Mouse (Mus musculus) thymus, postnatal 0 days (tissue): ENCODE measurements around the gene Cracr2b. TPM values are rescaled to one million over a fixed set of nuclear protein-coding genes. Genes with fewer than 3 reads are reported as not detected.

Experiments
- DNase-seq: peaks from one replicate; pipeline ENCODE4 v3.0.0-alpha.2; 2015; ENCODE audit warnings: low spot score
- polyA plus RNA-seq: library from polyadenylated mRNA; unstranded; fragments of >200 nt; fragmentation: Nextera tagmentation; extraction: Ambion mirVana; gene quantifications from 2 replicates; pipeline ENCODE4 v1.2.1, GENCODE M21; 2015

Gene Cracr2b
- polyA plus RNA-seq, 1 experiment from 2014 or later, result 8.9 TPM

- no peak for DNase-seq
These were observed 23.6 kb downstream of the Cracr2b start for GRCm38 (mm10) chr7:141484186-141485120.

- no peak for DNase-seq
These were observed 24.3 kb downstream of the Cracr2b start for GRCm38 (mm10) chr7:141485186-141485585.

GRCm38 (mm10) chr7:141485606-141486005, 24.7 kb downstream of the Cracr2b start:
- no peak for DNase-seq

- no peak for DNase-seq
These were observed 25.3 kb downstream of the Cracr2b start for GRCm38 (mm10) chr7:141486239-141486638.

- DNase-seq, result no peak
These were observed 26.2 kb downstream of the Cracr2b start for GRCm38 (mm10) chr7:141487141-141487540.

GRCm38 (mm10) chr7:141491151-141491550, 30.3 kb downstream of the Cracr2b start:
- DNase-seq, result peak; percentile 34

- DNase-seq, result no peak
These were observed 31.8 kb downstream of the Cracr2b start for GRCm38 (mm10) chr7:141492738-141493137.

- DNase-seq, result no peak
These were observed 32.8 kb downstream of the Cracr2b start for GRCm38 (mm10) chr7:141493729-141494128.

- DNase-seq, result no peak
These were observed 34.5 kb downstream of the Cracr2b start for GRCm38 (mm10) chr7:141495379-141495778.

GRCm38 (mm10) chr7:141495940-141496339, 35.0 kb downstream of the Cracr2b start:
- DNase-seq, result no peak

- DNase-seq, result no peak
These were observed 36.7 kb downstream of the Cracr2b start for GRCm38 (mm10) chr7:141497600-141497999.

- no peak for DNase-seq
These were observed 41.1 kb downstream of the Cracr2b start for GRCm38 (mm10) chr7:141501820-141502555.

GRCm38 (mm10) chr7:141502556-141502905, 41.6 kb downstream of the Cracr2b start:
- DNase-seq, result no peak

GRCm38 (mm10) chr7:141506278-141506677, 45.4 kb downstream of the Cracr2b start:
- no peak for DNase-seq

GRCm38 (mm10) chr7:141508160-141508559, 47.3 kb downstream of the Cracr2b start:
- no peak for DNase-seq

- no peak for DNase-seq
These were observed 49.3 kb downstream of the Cracr2b start for GRCm38 (mm10) chr7:141510196-141510595.

GRCm38 (mm10) chr7:141510681-141511191, 49.8 kb downstream of the Cracr2b start:
- no peak for DNase-seq

Other genes with a start within 250 kb of the Cracr2b start
- gene Lmntd2, start 247.0 kb upstream of the Cracr2b start, polyA plus RNA-seq, result 1.1 and 1.8 TPM in 2 replicates
- gene Rassf7, start 245.2 kb upstream of the Cracr2b start, polyA plus RNA-seq, result 19.7 and 20.6 TPM in 2 replicates
- gene Phrf1, start 232.3 kb upstream of the Cracr2b start, polyA plus RNA-seq, result 63.0 and 67.4 TPM in 2 replicates
- gene Irf7, start 194.6 kb upstream of the Cracr2b start, polyA plus RNA-seq, result 46.6 and 46.7 TPM in 2 replicates
- gene Cdhr5, start 184.3 kb upstream of the Cracr2b start, polyA plus RNA-seq, result 0.42 and 0.73 TPM in 2 replicates
- 3.9 and 5.0 TPM in 2 replicates for gene Sct, start 182.0 kb upstream of the Cracr2b start, polyA plus RNA-seq
- gene Drd4, start 169.1 kb upstream of the Cracr2b start, polyA plus RNA-seq, result 0.33 and 0.40 TPM in 2 replicates
- 25.6 and 27.6 TPM in 2 replicates for gene Deaf1, start 133.4 kb upstream of the Cracr2b start, polyA plus RNA-seq
- 43.0 and 45.6 TPM in 2 replicates for gene Tmem80, start 133.4 kb upstream of the Cracr2b start, polyA plus RNA-seq
- 8.1 and 10.4 TPM in 2 replicates for gene Eps8l2, start 122.2 kb upstream of the Cracr2b start, polyA plus RNA-seq
- 379 and 423 TPM in 2 replicates for gene Taldo1, start 68.9 kb upstream of the Cracr2b start, polyA plus RNA-seq
- 52.1 and 53.8 TPM in 2 replicates for gene Gatd1, start 47.0 kb upstream of the Cracr2b start, polyA plus RNA-seq
- gene Cend1, start 31.6 kb upstream of the Cracr2b start, polyA plus RNA-seq, result 0.24 and 0.26 TPM in 2 replicates
- 19.0 and 19.1 TPM in 2 replicates for gene Slc25a22, start 23.2 kb upstream of the Cracr2b start, polyA plus RNA-seq
- 13.2 and 14.2 TPM in 2 replicates for gene Pidd1, start 17.1 kb upstream of the Cracr2b start, polyA plus RNA-seq
- gene Rplp2, start 13.7 kb upstream of the Cracr2b start, polyA plus RNA-seq, result 2,028 and 2,062 TPM in 2 replicates
- gene Pnpla2, start 5.9 kb upstream of the Cracr2b start, polyA plus RNA-seq, result 49.2 and 50.5 TPM in 2 replicates
- gene Cd151, start 6.3 kb downstream of the Cracr2b start, polyA plus RNA-seq, result 11.7 and 13.0 TPM in 2 replicates
- gene Polr2l, start 14.0 kb downstream of the Cracr2b start, polyA plus RNA-seq, result 73.5 and 85.3 TPM in 2 replicates
- 24.7 and 28.5 TPM in 2 replicates for gene Tspan4, start 14.1 kb downstream of the Cracr2b start, polyA plus RNA-seq
- gene Chid1, start 78.8 kb downstream of the Cracr2b start, polyA plus RNA-seq, result 20.3 and 25.4 TPM in 2 replicates
- gene Ap2a2, start 101.1 kb downstream of the Cracr2b start, polyA plus RNA-seq, result 39.4 and 40.1 TPM in 2 replicates
- gene Muc6, start 194.2 kb downstream of the Cracr2b start, polyA plus RNA-seq, result 0.09 and 0.13 TPM in 2 replicates
- gene Muc2, start 229.2 kb downstream of the Cracr2b start, polyA plus RNA-seq, result 0.17 and 0.27 TPM in 2 replicates